Mouse (Mus musculus) myocyte (in vitro differentiated cells): Measurements from ENCODE around the gene Dcun1d3.

Experiments used
- POLR2A ChIP-seq: IDR thresholded peaks from one replicate; pipeline ENCODE4 v1.6.1; 2011; ENCODE audit warnings: low read depth, mild to moderate bottlenecking, control low read depth, moderate library complexity; ENCODE audit not compliant: insufficient read length
- POLR2AphosphoS2 ChIP-seq: IDR thresholded peaks from one replicate; pipeline ENCODE4 v1.6.1; 2011; ENCODE audit warnings: low read depth, control low read depth; ENCODE audit not compliant: insufficient read length
- TCF3 ChIP-seq: IDR thresholded peaks from one replicate; pipeline ENCODE4 v1.6.1; 2011; ENCODE audit warnings: low read depth, control low read depth; ENCODE audit not compliant: insufficient read length
- USF1 ChIP-seq: IDR thresholded peaks from one replicate; pipeline ENCODE4 v1.6.1; 2011; ENCODE audit warnings: low read depth, mild to moderate bottlenecking, control low read depth, moderate library complexity

GRCm38 (mm10) chr7:119937036-119937435, 40.9 kb upstream of the Dcun1d3 start:
- TF ChIP-seq USF1: no peak
- TF ChIP-seq TCF3: no peak
- TF ChIP-seq POLR2A: no peak
- TF ChIP-seq POLR2AphosphoS2: no peak
